Mouse (Mus musculus) spleen, postnatal 10 days (tissue): Measurements from ENCODE around the gene Srsf12.

Source experiments
- DNase-seq, 2 experiments: peaks; one replicate each; pipeline ENCODE4 v3.0.0; 2021 to 2022; ENCODE audit warnings: low spot score in 2 of 2

Gene Srsf12

DNA sequence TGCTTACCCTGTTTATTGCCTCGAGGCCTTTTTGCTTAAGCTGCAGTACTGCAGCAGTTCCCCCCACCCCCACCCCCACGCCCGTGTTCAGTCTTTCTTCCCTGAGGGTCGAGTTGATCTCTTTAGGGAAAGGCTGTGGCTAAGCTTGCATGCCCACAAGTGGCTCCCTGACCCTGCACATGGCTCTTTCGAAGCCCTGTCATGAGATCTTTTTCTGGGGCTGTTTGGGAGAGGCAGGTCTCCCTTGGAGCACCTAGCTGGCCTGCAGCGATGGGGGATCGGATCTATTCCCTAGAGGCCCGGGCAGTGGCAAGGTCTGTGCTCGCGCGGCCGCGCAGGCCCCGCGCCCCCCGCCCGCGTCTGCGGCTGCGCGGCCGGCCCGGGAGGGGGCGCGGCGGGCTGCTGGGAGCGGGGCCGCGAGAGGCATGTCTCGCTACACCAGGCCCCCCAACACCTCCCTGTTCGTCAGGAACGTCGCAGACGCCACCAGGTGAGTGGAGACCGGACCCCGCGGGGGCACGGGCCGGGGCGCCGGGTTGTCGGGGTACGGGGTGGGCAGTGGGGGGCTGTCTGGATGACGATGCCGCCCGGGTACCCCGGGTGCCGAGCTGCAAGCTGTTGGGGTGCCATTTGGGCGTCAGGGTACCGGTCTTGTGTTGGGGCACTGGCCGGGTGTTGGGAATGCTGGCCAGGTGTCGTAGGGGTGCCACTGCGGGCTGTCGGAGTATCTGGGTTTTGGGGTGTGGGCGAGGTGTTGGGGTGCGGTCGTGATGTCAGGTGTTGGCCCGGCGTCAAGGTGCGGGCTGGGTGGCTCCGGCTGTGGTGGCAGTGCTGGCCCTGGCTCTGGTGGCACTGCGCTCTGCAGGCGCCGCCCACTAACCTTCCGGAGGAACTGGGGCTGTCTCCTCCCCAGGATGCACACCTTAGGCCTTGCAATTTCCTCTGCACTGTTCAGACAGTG is at the start of gene Srsf12:
Gene Srsf12, plus strand, starts transcription at position 111 of the 961 bp plus-strand sequence.
- peak in 1 of 2 experiments; percentile 38 for DNase-seq

- no peak for DNase-seq
Measured at GRCm38 (mm10) chr4:33183477-33183876, 25.3 kb upstream of the Srsf12 start.

GRCm38 (mm10) chr4:33188164-33188563 is 20.6 kb upstream of the Srsf12 start:
- DNase-seq, result peak in 1 of 2 experiments; percentile 40

GRCm38 (mm10) chr4:33188781-33189734 is 19.7 kb upstream of the Srsf12 start:
- DNase-seq, result peak; percentile 36 to 70

DNA sequence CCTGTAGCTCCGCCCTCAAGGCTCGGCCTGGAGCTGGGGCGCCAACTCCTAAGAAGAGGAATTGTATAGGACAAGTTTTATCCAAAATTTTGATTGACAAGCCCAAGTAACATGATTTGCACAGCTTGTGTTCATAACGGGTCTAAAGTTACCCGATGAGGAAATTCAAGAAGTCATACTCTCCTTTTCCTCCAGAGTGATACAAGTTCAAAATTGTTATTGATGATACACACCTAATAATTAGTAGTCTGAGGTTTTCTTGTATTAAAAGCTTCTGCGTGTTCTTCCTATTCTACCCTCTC is 19.1 kb upstream of the Srsf12 start, which contains the start of gene Pm20d2:
Gene Pm20d2, minus strand, starts transcription at position 3 of the 302 bp plus-strand sequence.
- no peak for DNase-seq

DNA sequence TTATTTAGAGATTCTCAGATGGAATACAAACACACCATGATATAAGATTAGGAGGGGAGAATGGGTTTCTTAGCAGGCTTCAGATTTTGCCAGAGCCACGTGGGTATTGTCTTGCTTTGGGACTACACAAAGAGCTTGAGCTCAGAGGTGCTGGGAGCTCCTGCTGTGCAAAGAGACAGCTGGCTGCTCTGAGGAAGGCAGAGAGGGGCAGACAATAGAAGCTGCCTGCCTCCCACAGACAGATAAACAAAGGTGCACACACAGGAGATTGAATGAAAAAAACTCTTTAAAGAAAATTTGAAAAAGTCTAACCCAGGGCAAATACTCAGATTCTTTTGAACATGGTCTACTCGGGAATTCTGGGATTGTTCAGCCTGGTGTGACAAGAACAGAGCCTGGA is 10.7 kb upstream of the Srsf12 start:
- no peak for DNase-seq

GRCm38 (mm10) chr4:33204682-33205081 is 4.1 kb upstream of the Srsf12 start:
- DNase-seq, result peak; percentile 13 to 71

- DNase-seq, result no peak
Measured at GRCm38 (mm10) chr4:33207551-33207950, 1.2 kb upstream of the Srsf12 start.

DNA sequence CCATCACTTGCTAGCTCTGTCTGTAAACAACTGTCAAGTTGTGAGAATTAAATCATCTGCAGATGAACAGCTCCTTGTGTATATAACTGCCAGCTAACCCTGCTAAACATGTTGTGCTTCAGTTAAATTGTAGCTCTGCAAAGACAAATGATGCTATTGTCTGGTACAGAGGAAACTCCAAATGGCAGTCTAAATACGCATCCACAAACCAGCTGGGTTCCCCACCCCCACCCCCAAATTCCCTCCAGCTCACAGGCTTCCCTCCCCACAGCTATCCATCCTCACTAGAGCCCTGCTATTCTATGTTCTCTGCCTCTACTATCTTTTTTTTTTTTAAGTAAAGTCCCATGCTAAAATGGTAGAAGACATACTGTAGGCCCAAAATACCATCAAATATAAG is 13.1 kb downstream of the Srsf12 start:
- no peak for DNase-seq

GRCm38 (mm10) chr4:33224003-33224675 is 15.3 kb downstream of the Srsf12 start:
- DNase-seq, result no peak

DNA sequence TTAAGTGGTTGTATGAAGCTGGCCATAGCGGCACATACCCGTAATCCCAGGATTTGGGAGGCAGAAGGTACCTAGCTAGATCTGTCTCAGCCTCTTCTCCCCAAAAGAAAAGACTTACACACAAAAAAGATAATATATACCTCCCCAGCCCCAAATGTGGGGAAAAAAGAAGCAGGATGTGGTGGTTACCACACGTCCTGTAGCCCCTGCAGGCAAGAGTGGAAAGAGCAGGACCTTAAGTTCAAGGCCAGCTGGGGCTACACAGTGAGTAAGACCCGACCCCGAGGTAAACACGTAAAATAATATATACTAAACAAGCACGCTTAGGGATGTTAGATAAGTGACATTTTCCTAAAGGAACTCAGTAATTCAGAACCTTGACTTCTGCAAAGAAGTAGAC is 18.4 kb downstream of the Srsf12 start:
- DNase-seq, result no peak

DNA sequence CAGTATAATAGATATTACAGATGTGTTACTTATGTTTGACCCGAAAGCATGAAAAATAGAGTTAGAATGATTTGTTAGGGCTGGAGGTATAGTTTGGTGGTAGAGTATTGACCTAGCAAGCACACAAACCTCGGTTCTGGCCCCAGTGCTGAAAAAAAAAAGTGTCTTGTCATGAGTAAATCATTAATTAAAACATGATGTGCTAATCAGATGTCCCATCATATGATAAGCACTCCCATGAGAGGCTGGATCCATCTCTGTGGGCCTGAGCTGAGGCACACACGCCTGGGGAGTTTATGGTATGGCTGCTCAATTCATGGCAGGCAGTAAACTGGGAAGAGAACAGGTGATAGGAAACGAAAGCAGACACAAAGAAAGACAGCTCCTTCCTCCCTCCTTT is 20.8 kb downstream of the Srsf12 start:
- DNase-seq, result no peak

DNA sequence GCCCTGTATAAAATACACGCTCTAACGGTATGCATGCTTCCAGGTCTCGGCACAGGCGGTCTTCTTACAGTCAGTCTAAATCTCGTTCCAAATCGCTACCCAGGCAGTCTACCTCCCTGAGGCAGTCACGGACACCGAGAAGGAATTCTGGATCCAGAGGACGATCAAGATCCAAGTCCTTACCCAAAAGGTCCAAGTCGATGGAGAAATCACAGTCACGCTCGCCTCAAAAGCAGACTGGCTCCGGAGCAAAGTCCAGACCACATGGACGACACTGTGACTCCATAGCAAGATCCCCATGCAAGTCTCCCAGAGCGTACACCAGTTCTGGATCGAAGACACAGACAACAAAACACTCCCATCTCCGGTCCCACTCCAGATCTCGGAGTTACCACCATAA is 22.1 kb downstream of the Srsf12 start:
- no peak for DNase-seq

DNA sequence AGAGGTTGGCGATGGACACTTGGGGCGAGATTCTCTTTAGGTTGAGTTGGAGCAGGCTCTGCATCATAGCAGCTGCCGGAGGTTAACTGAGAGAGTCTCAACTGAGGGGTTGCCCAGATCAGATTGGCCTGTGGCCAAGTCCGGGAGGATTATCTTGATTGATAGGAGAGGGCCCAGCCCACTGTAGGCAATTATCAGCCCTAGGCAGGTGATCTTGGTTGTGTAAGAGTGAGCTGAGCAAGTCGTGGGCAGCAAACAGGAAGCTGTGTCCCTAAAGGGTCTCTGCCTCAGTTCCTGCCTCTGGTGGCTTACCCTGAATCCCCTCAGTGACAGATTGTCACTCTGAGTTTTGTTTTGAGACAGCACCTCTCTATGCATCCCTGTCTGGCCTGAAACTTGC is 33.7 kb downstream of the Srsf12 start:
- no peak for DNase-seq

DNA sequence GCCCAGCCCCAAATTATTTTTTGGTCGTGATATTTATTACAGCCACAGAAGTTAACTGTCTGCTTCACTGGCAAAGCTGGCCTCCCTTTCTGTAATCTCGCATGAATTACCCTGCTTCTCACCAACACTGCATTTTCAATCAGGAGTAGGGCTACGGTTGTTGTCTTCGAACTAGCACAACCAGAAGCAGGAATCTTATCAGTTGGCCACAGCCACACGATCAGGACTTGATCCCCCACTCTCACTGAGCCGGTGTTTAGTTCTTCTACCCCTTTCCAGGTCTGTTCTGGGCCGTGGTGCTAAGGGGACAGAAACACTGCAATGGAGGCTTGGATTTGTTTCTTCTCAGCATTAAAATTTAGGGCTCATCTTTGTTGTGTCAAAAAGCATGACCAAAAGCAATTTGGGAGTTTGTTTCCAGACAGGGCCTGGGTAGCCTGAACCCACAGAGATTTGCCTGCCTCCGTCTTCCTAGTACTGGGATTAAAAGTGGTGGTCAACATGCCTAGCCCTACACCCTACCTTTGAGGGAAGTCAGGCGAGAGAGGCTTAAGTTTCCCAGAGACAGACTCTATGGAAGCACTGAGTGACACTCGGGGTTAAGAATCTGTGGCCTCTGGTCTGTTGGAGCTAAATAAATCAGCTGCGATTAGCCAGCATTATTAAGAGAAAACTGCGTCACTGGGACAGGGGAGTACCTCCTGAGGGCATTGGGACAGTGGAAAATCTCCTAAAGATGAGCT is 34.4 kb downstream of the Srsf12 start:
- DNase-seq, result no peak

- DNase-seq, result no peak
Measured at GRCm38 (mm10) chr4:33243921-33244320, 35.1 kb downstream of the Srsf12 start.

- no peak for DNase-seq
Measured at GRCm38 (mm10) chr4:33245853-33246395, 37.1 kb downstream of the Srsf12 start.

DNA sequence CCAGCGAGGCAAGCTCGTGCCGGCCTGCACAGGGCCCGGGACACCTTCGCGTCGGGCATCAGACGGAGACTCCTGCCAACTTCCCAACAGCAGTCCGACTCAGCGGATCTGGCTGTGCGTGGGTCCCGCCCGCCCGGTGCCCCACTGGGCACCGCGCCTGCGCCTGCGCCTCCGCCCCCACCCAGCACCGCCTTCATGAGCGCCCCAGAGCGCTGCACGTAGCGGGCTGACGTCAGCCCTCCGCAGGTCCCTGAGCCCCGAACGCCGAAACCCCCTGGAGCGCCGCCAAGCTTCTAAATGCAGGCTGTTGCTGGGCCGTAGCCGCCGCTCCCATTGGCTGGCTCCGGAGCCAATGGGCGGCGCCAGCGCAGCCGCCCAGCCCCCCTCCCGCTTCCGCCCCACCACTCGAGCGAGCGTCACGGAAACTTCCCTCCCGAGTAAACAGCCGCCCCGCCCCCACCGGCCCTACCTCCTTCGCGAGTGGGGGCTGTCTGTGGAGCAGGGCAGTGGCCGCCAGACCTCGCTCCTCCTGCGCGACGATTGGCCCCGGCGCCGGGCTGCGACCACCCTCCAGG is 38.8 kb downstream of the Srsf12 start:
- DNase-seq, result peak; percentile 97 to 100

DNA sequence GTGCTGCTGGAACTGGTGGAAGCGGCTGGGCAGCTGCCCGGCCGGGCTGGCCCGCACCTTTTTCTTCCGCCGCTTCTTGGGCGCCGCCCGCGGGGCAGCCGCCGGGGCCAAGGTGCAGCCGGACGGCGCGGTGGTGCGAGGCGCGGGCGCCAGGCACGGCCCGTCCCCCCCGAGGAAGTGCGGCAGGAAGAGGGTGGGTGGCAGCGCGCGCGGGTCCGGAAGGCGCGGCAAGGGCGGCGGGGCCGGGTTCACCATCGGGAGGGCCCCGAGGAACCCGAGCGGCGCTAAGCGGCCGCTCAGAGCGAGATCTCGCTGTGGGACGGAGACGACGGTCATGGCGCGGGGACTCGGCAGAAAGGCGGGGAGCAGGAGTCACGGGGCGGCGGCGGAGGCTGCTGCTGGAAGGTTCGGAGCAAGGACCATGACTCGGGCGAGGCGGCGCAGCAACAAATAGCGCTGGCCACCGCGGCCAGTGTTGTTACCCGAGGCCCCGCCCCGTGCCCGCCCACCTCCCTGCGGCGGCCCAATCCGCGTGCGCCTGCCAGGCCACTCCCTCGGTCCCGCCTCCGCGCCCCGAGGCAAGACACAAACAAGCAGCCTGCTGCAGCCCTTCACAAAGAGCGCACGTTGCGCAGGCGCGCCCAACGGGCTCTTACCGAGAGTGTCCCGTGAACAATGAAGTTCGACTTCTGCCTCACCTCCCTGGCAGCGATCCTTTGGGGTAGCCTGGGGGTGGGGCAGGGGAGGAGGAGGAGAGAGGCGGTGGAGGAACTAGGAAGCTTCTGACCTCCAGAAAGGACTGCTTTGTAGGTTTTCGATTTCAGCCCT is 39.5 kb downstream of the Srsf12 start:
- peak; percentile 98 for DNase-seq

- DNase-seq, result no peak
Measured at GRCm38 (mm10) chr4:33248915-33249314, 40.1 kb downstream of the Srsf12 start.
